Mouse (Mus musculus): ENCODE data around the gene Gm11034. TPM values are rescaled to one million over a fixed set of nuclear protein-coding genes. Genes with fewer than 3 reads are reported as not detected.

Gm11034 gene
- polyA plus RNA-seq, 1 experiment from 2014 or later = not detected

GRCm38 (mm10) chr8:72197997-72198396 is 15.4 kb downstream of the Gm11034 start:
- no peak for DNase-seq (ENCODE audit: low spot score)
- Histone ChIP-seq H3K4me3 (no peak overlapping the region), H3K9me3 (peaks cover 11% of the 10 kb centered on the region), H3K27me3 (ENCODE audit: insufficient read depth, poor library complexity, severe bottlenecking) (no peaks in the 10 kb centered on the region), H3K36me3 (no peaks in the 10 kb centered on the region), H3K27ac (no peak overlapping the region), H3K4me1 (no peaks in the 10 kb centered on the region)
- 49% methylated on average over 8 of the region's 8 CpGs for WGBS

GRCm38 (mm10) chr8:72192065-72192464 is 21.4 kb downstream of the Gm11034 start:
- Histone ChIP-seq H3K4me3 (no peak overlapping the region), H3K4me1 (no peaks in the 10 kb centered on the region), H3K27ac (no peak overlapping the region), H3K36me3 (no peaks in the 10 kb centered on the region), H3K27me3 (ENCODE audit: insufficient read depth, poor library complexity, severe bottlenecking) (no peaks in the 10 kb centered on the region), H3K9me3 (no peaks in the 10 kb centered on the region)
- no peak for DNase-seq (ENCODE audit: low spot score)

GRCm38 (mm10) chr8:72190215-72190539 is 23.3 kb downstream of the Gm11034 start:
- Histone ChIP-seq H3K4me1 (no peaks in the 10 kb centered on the region), H3K27ac (no peak overlapping the region), H3K4me3 (no peak overlapping the region), H3K9me3 (no peaks in the 10 kb centered on the region), H3K27me3 (ENCODE audit: insufficient read depth, poor library complexity, severe bottlenecking) (no peaks in the 10 kb centered on the region), H3K36me3 (no peaks in the 10 kb centered on the region)
- no peak for DNase-seq (ENCODE audit: low spot score)
- WGBS = 81% methylated on average over 2 of the region's 2 CpGs

GRCm38 (mm10) chr8:72189417-72190214 is 23.8 kb downstream of the Gm11034 start, which contains the start of gene Hsh2d:
Gene Hsh2d, plus strand, starts transcription at chr8:72189638.
- Histone ChIP-seq H3K36me3 (no peaks in the 10 kb centered on the region), H3K4me3 (no peak within 1 kb of the TSS), H3K27ac (no peak within 1 kb of the TSS), H3K27me3 (ENCODE audit: insufficient read depth, poor library complexity, severe bottlenecking) (no peaks in the 10 kb centered on the region), H3K9me3 (no peaks in the 10 kb centered on the region), H3K4me1 (no peaks in the 10 kb centered on the region)
- 71% methylated on average over 12 of the region's 12 CpGs for whole genome bisulfite sequencing
- no peak for DNase-seq (ENCODE audit: low spot score)

- H3K9me3 ChIP-seq = no peaks in the 10 kb centered on the region
- no peaks in the 10 kb centered on the region for H3K36me3 ChIP-seq
- no peaks in the 10 kb centered on the region for H3K27me3 ChIP-seq (ENCODE audit: insufficient read depth, poor library complexity, severe bottlenecking)
- no peak overlapping the region for H3K4me3 ChIP-seq
- DNase-seq (ENCODE audit: low spot score) = no peak
- no peak overlapping the region for H3K27ac ChIP-seq
- H3K4me1 ChIP-seq = no peaks in the 10 kb centered on the region
- 84% methylated on average over 2 of the region's 2 CpGs for WGBS
Observed at GRCm38 (mm10) chr8:72187793-72188331, 25.6 kb downstream of the Gm11034 start.

GRCm38 (mm10) chr8:72183554-72184202 is 29.8 kb downstream of the Gm11034 start:
- Histone ChIP-seq H3K4me3 (no peak overlapping the region), H3K4me1 (no peaks in the 10 kb centered on the region), H3K27ac (no peak overlapping the region), H3K9me3 (no peaks in the 10 kb centered on the region), H3K36me3 (peaks cover 30% of the 10 kb centered on the region), H3K27me3 (ENCODE audit: insufficient read depth, poor library complexity, severe bottlenecking) (no peaks in the 10 kb centered on the region)
- no peak for DNase-seq (ENCODE audit: low spot score)
- WGBS = 81% methylated on average over 2 of the region's 2 CpGs

GRCm38 (mm10) chr8:72177346-72177925 is 36.0 kb downstream of the Gm11034 start:
- H3K36me3 ChIP-seq = peaks cover 92% of the 10 kb centered on the region
- no peaks in the 10 kb centered on the region for H3K27me3 ChIP-seq (ENCODE audit: insufficient read depth, poor library complexity, severe bottlenecking)
- no peak overlapping the region for H3K4me3 ChIP-seq
- H3K27ac ChIP-seq = no peak overlapping the region
- H3K4me1 ChIP-seq = no peaks in the 10 kb centered on the region
- H3K9me3 ChIP-seq = no peaks in the 10 kb centered on the region
- 64% methylated on average over 5 of the region's 5 CpGs for WGBS
- no peak for DNase-seq (ENCODE audit: low spot score)

- Histone ChIP-seq H3K27ac (no peak overlapping the region), H3K4me1 (no peaks in the 10 kb centered on the region), H3K27me3 (ENCODE audit: insufficient read depth, poor library complexity, severe bottlenecking) (no peaks in the 10 kb centered on the region), H3K36me3 (peaks cover 87% of the 10 kb centered on the region), H3K4me3 (no peak overlapping the region), H3K9me3 (no peaks in the 10 kb centered on the region)
- 65% methylated on average over 3 of the region's 3 CpGs for WGBS
- DNase-seq (ENCODE audit: low spot score) = no peak
Observed at GRCm38 (mm10) chr8:72169681-72170249, 43.7 kb downstream of the Gm11034 start.

- H3K36me3 ChIP-seq = peaks cover 87% of the 10 kb centered on the region
- no peak overlapping the region for H3K4me3 ChIP-seq
- 87% methylated on average over 3 of the region's 3 CpGs for WGBS
Observed at GRCm38 (mm10) chr8:72169098-72169668, 44.3 kb downstream of the Gm11034 start.

More at GRCm38 (mm10) chr8:72169098-72169668, 44.3 kb downstream of the Gm11034 start:
- H3K27me3 ChIP-seq (ENCODE audit: insufficient read depth, poor library complexity, severe bottlenecking) = no peaks in the 10 kb centered on the region
- no peaks in the 10 kb centered on the region for H3K9me3 ChIP-seq
- H3K4me1 ChIP-seq = no peaks in the 10 kb centered on the region
- DNase-seq (ENCODE audit: low spot score) = no peak
- no peak overlapping the region for H3K27ac ChIP-seq

Other genes with a start within 250 kb of the Gm11034 start
- not detected in 2 replicates for gene Cyp4f18, start 204.0 kb downstream of the Gm11034 start, polyA plus RNA-seq (2016; fragmentation: Nextera tagmentation; extraction: Ambion mirVana)
- gene Olfr372, start 172.4 kb downstream of the Gm11034 start, polyA plus RNA-seq (2016; fragmentation: Nextera tagmentation; extraction: Ambion mirVana) = not detected in 2 replicates
- 0.06 TPM in 1 of 2 replicates, not detected in the other for gene Olfr373, start 130.5 kb downstream of the Gm11034 start, polyA plus RNA-seq (2016; fragmentation: Nextera tagmentation; extraction: Ambion mirVana)
- not detected in 2 replicates for gene Olfr374, start 106.6 kb downstream of the Gm11034 start, polyA plus RNA-seq (2016; fragmentation: Nextera tagmentation; extraction: Ambion mirVana)
- gene Tpm4, start 78.7 kb downstream of the Gm11034 start, polyA plus RNA-seq (2016; fragmentation: Nextera tagmentation; extraction: Ambion mirVana) = 447 and 556 TPM in 2 replicates
- 89.0 and 104 TPM in 2 replicates for gene Rab8a, start 52.4 kb downstream of the Gm11034 start, polyA plus RNA-seq (2016; fragmentation: Nextera tagmentation; extraction: Ambion mirVana)
- gene Hsh2d, start 24.0 kb downstream of the Gm11034 start, polyA plus RNA-seq (2016; fragmentation: Nextera tagmentation; extraction: Ambion mirVana) = 0.13 TPM in 1 of 2 replicates, not detected in the other
- gene Cib3, start 799 bp downstream of the Gm11034 start, polyA plus RNA-seq (2016; fragmentation: Nextera tagmentation; extraction: Ambion mirVana) = not detected in 2 replicates
- 43.4 and 55.4 TPM in 2 replicates for gene Fam32a, start 6.1 kb upstream of the Gm11034 start, polyA plus RNA-seq (2016; fragmentation: Nextera tagmentation; extraction: Ambion mirVana)
- gene Ap1m1, start 26.4 kb upstream of the Gm11034 start, polyA plus RNA-seq (2016; fragmentation: Nextera tagmentation; extraction: Ambion mirVana) = 129 and 131 TPM in 2 replicates
- gene Gm10282, start 91.6 kb upstream of the Gm11034 start, polyA plus RNA-seq (2016; fragmentation: Nextera tagmentation; extraction: Ambion mirVana) = 19.8 and 23.4 TPM in 2 replicates
- 12.8 and 14.1 TPM in 2 replicates for gene Klf2, start 105.4 kb upstream of the Gm11034 start, polyA plus RNA-seq (2016; fragmentation: Nextera tagmentation; extraction: Ambion mirVana)
- 49.9 and 62.3 TPM in 2 replicates for gene Eps15l1, start 207.8 kb upstream of the Gm11034 start, polyA plus RNA-seq (2016; fragmentation: Nextera tagmentation; extraction: Ambion mirVana)
- 0.84 and 1.7 TPM in 2 replicates for gene Calr3, start 230.2 kb upstream of the Gm11034 start, polyA plus RNA-seq (2016; fragmentation: Nextera tagmentation; extraction: Ambion mirVana)
- 9.7 and 12.0 TPM in 2 replicates for gene 1700030K09Rik, start 230.2 kb upstream of the Gm11034 start, polyA plus RNA-seq (2016; fragmentation: Nextera tagmentation; extraction: Ambion mirVana)